Mouse (Mus musculus) E14TG2a.4 (cell line): ENCODE results near the gene Prtn3.
A peak's percentile ranks its signal among the peaks of the same experiment; 100 is the strongest.

Experiments used
- H3K27me3 ChIP-seq: 2 replicates; pipeline ENCODE4 v1.6.1; 2014; ENCODE audit warnings: low read length, control low read depth; ENCODE audit not compliant: insufficient read depth
- H3K36me3 ChIP-seq: 2 replicates; pipeline ENCODE4 v1.6.1; 2014; ENCODE audit warnings: low read length, control low read depth; ENCODE audit not compliant: insufficient read depth
- H3K4me1 ChIP-seq: replicated peaks from 2 replicates; pipeline ENCODE4 v1.6.1; 2014; ENCODE audit warnings: low read depth, low read length, control low read depth
- H3K4me3 ChIP-seq: replicated peaks from 2 replicates; pipeline ENCODE4 v1.5.1; 2014; ENCODE audit warnings: mild to moderate bottlenecking, low read length
- H3K9me3 ChIP-seq: 2 replicates; pipeline ENCODE4 v1.6.1; 2014; ENCODE audit warnings: low read length, control low read depth
- CTCF ChIP-seq: conservative IDR thresholded peaks from 2 replicates; pipeline ENCODE4 v1.5.1; 2014; ENCODE audit warnings: low read length
- NANOG ChIP-seq: IDR thresholded peaks from 2 replicates; pipeline ENCODE4 v1.6.1; 2014; ENCODE audit warnings: borderline replicate concordance, low read length, mixed read lengths
- POU5F1 ChIP-seq: IDR thresholded peaks from 2 replicates; pipeline ENCODE4 v1.6.1; 2014; ENCODE audit warnings: low read length, borderline replicate concordance

Gene Prtn3

GRCm38 (mm10) chr10:79908167-79909091 lies 34.2 kb downstream of the Prtn3 start, which contains the start of gene Med16:
Med16 (minus strand) TSS chr10:79908923.
- TF ChIP-seq NANOG (no peak), POU5F1 (no peak), CTCF (no peak)
- Histone ChIP-seq H3K36me3 (peaks cover 48% of the 10 kb centered on the region), H3K4me3 (peak within 1 kb of the TSS; percentile 94), H3K4me1 (peaks cover 42% of the 10 kb centered on the region), H3K27me3 (no peaks in the 10 kb centered on the region), H3K9me3 (no peaks in the 10 kb centered on the region)

GRCm38 (mm10) chr10:79909092-79909922 lies 35.0 kb downstream of the Prtn3 start:
- Histone ChIP-seq H3K36me3 (peaks cover 42% of the 10 kb centered on the region), H3K9me3 (no peaks in the 10 kb centered on the region), H3K4me3 (peak overlapping the region; percentile 94), H3K4me1 (peaks cover 42% of the 10 kb centered on the region), H3K27me3 (no peaks in the 10 kb centered on the region)
- no peak for TF ChIP-seq NANOG
- TF ChIP-seq POU5F1, result no peak
- TF ChIP-seq CTCF, result no peak

GRCm38 (mm10) chr10:79910556-79910955 lies 36.3 kb downstream of the Prtn3 start, which contains the start of gene Gm26602:
Gm26602 (plus strand) TSS chr10:79910856.
- Histone ChIP-seq H3K4me3 (no peak within 1 kb of the TSS), H3K9me3 (no peaks in the 10 kb centered on the region), H3K4me1 (peaks cover 49% of the 10 kb centered on the region), H3K27me3 (no peaks in the 10 kb centered on the region), H3K36me3 (peaks cover 32% of the 10 kb centered on the region)
- TF ChIP-seq NANOG, result no peak
- no peak for TF ChIP-seq CTCF

- TF ChIP-seq POU5F1 (no peak), CTCF (no peak), NANOG (no peak)
- Histone ChIP-seq H3K9me3 (no peaks in the 10 kb centered on the region), H3K27me3 (peaks cover 4% of the 10 kb centered on the region)
Measured at GRCm38 (mm10) chr10:79912412-79912811, 38.1 kb downstream of the Prtn3 start.

GRCm38 (mm10) chr10:79914131-79914947 lies 40.1 kb downstream of the Prtn3 start:
- no peaks in the 10 kb centered on the region for H3K9me3 ChIP-seq
- peaks cover 23% of the 10 kb centered on the region for H3K27me3 ChIP-seq
- TF ChIP-seq NANOG, result no peak
- TF ChIP-seq CTCF, result no peak
- TF ChIP-seq POU5F1, result no peak
- no peak overlapping the region for H3K4me3 ChIP-seq
- peaks cover 15% of the 10 kb centered on the region for H3K36me3 ChIP-seq
- peaks cover 65% of the 10 kb centered on the region for H3K4me1 ChIP-seq

More at GRCm38 (mm10) chr10:79912412-79912811, 38.1 kb downstream of the Prtn3 start:
- Histone ChIP-seq H3K36me3 (peaks cover 15% of the 10 kb centered on the region), H3K4me1 (peaks cover 53% of the 10 kb centered on the region), H3K4me3 (no peak overlapping the region; the same call in 1 of the 2 replicates)

GRCm38 (mm10) chr10:79914948-79915596 lies 40.8 kb downstream of the Prtn3 start:
- H3K4me1 ChIP-seq, result peaks cover 65% of the 10 kb centered on the region
- TF ChIP-seq CTCF, result no peak
- TF ChIP-seq NANOG, result no peak
- no peak for TF ChIP-seq POU5F1
- H3K9me3 ChIP-seq, result no peaks in the 10 kb centered on the region

GRCm38 (mm10) chr10:79916081-79916480 lies 41.8 kb downstream of the Prtn3 start:
- Histone ChIP-seq H3K4me1 (peaks cover 73% of the 10 kb centered on the region), H3K36me3 (peaks cover 8% of the 10 kb centered on the region), H3K4me3 (peak overlapping the region; percentile 84), H3K9me3 (no peaks in the 10 kb centered on the region), H3K27me3 (peaks cover 38% of the 10 kb centered on the region)
- TF ChIP-seq POU5F1 (no peak), NANOG (no peak), CTCF (no peak)

More at GRCm38 (mm10) chr10:79914948-79915596, 40.8 kb downstream of the Prtn3 start:
- Histone ChIP-seq H3K27me3 (peaks cover 27% of the 10 kb centered on the region), H3K4me3 (no peak overlapping the region), H3K36me3 (peaks cover 15% of the 10 kb centered on the region)

- Histone ChIP-seq H3K4me3 (peak within 1 kb of the TSS; percentile 84), H3K9me3 (no peaks in the 10 kb centered on the region), H3K36me3 (peaks cover under 1% of the 10 kb centered on the region), H3K27me3 (peaks cover 46% of the 10 kb centered on the region), H3K4me1 (peaks cover 74% of the 10 kb centered on the region)
- TF ChIP-seq POU5F1 (no peak), NANOG (no peak), CTCF (no peak)
Measured at GRCm38 (mm10) chr10:79916808-79917531, 42.7 kb downstream of the Prtn3 start, which contains the start of gene Kiss1r. Kiss1r (plus strand) TSS chr10:79916971.
